Mouse (Mus musculus): Measurements from ENCODE around the gene Myo1e. TPM values are rescaled to one million over a fixed set of nuclear protein-coding genes. Genes with fewer than 3 reads are reported as not detected.
A peak's percentile ranks its signal among the peaks of the same experiment; 100 is the strongest.

Myo1e gene
- polyA plus RNA-seq, 1 experiment from 2014 or later = 23.2 TPM

GRCm38 (mm10) chr9:70257289-70258101 is 50.3 kb downstream of the Myo1e start:
- no peaks in the 10 kb centered on the region for H3K36me3 ChIP-seq
- no peak for ATAC-seq (ENCODE audit: insufficient number of reproducible peaks, insufficient read depth, low FRiP score, low TSS enrichment, low read depth)
- WGBS = 34% methylated on average over 13 of the region's 13 CpGs
- H3K4me3 ChIP-seq = no peak overlapping the region
- no peaks in the 10 kb centered on the region for H3K9me3 ChIP-seq
- peak overlapping the region; percentile 42 for H3K4me2 ChIP-seq
- no peak overlapping the region for H3K9ac ChIP-seq
- H3K4me1 ChIP-seq = peaks cover 38% of the 10 kb centered on the region
- no peaks in the 10 kb centered on the region for H3K27me3 ChIP-seq
- no peak overlapping the region for H3K27ac ChIP-seq

- H3K4me2 ChIP-seq = no peak overlapping the region
- no peak overlapping the region for H3K4me3 ChIP-seq
- WGBS = 41% methylated on average over 9 of the region's 9 CpGs
- no peaks in the 10 kb centered on the region for H3K27me3 ChIP-seq
- no peaks in the 10 kb centered on the region for H3K9me3 ChIP-seq
- no peak for ATAC-seq (ENCODE audit: insufficient number of reproducible peaks, insufficient read depth, low FRiP score, low TSS enrichment, low read depth)
- H3K36me3 ChIP-seq = no peaks in the 10 kb centered on the region
- peaks cover 57% of the 10 kb centered on the region for H3K4me1 ChIP-seq
- H3K9ac ChIP-seq = no peak overlapping the region
- H3K27ac ChIP-seq = peak overlapping the region; percentile 55; the same call in 1 of the 2 replicates
Observed at GRCm38 (mm10) chr9:70260324-70260841, 53.2 kb downstream of the Myo1e start.

DNA sequence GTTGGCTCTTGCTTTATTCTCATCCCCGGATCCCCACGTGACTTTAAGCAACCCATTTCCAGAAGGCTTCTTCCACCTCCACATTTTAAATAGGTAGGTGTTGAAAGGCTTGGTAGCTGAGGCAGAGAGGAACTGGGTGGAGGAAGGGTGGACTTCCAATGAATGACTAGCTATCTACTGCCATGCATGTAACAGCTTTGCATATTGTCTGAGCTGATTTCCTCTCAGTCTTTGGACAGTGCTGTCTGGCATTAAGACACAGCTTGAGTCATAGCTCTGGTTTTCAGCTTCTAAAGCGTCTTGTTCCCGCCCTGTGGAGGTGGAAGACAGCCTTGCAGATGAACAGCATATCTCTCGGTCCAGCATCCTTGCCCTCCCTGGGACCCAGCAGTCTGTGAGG is 54.5 kb downstream of the Myo1e start:
- Histone ChIP-seq H3K4me1 (peaks cover 57% of the 10 kb centered on the region), H3K9ac (no peak overlapping the region), H3K27me3 (no peaks in the 10 kb centered on the region), H3K4me2 (no peak overlapping the region), H3K27ac (no peak overlapping the region), H3K4me3 (no peak overlapping the region), H3K36me3 (no peaks in the 10 kb centered on the region), H3K9me3 (no peaks in the 10 kb centered on the region)
- 63% methylated on average over 5 of the region's 5 CpGs for WGBS
- ATAC-seq (ENCODE audit: insufficient number of reproducible peaks, insufficient read depth, low FRiP score, low TSS enrichment, low read depth) = no peak

DNA sequence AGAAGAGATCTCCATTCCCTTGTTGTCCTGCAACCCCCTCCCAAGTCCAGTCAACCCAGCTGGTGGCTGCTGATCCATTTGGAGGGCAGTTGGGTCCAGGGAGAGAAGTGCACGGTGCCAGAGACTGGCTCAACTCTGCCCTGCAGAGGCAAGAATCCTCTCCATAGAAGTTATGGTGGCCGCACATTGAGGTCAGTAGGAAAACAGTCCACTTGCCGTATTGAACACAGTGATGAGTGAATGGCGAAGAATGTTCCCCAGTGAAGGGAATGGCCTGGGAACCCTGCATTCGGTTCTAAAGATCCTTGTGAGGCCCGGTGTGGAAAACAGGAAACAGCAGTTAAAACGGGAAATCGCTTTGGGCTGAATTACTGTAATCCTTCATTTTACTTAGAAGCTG is 56.0 kb downstream of the Myo1e start:
- Histone ChIP-seq H3K27me3 (no peaks in the 10 kb centered on the region), H3K4me2 (no peak overlapping the region), H3K9me3 (no peaks in the 10 kb centered on the region), H3K4me1 (peaks cover 46% of the 10 kb centered on the region), H3K27ac (0 out of 2 replicates have a peak overlapping the region, but pooled peaks have one; percentile 1), H3K36me3 (no peaks in the 10 kb centered on the region), H3K9ac (no peak overlapping the region), H3K4me3 (no peak overlapping the region)
- no peak for ATAC-seq (ENCODE audit: insufficient number of reproducible peaks, insufficient read depth, low FRiP score, low TSS enrichment, low read depth)
- WGBS = 34% methylated on average over 8 of the region's 8 CpGs

DNA sequence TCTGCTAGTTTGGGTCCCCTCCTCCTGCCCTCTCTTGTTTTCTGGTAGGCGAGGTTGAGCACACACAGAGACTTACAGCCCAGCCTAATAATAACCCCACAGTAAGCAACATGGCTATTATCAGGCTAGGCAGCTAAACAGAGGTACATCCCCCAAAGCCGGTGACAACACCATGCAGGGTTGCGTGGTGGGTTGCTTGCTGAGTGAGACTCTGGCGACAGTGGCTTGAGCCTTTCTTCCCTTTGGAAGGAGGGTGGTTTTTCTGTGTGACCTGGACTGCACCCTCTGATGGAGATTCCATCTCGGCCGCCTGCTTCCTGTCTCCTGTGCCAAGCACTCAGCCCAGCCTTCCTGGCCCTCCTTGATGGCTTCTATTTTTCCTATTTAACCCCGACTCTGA is 56.6 kb downstream of the Myo1e start:
- 31% methylated on average over 7 of the region's 7 CpGs for whole genome bisulfite sequencing
- Histone ChIP-seq H3K27ac (peak overlapping the region; percentile 1; the same call in 1 of the 2 replicates), H3K4me1 (peaks cover 48% of the 10 kb centered on the region), H3K4me2 (no peak overlapping the region), H3K9ac (no peak overlapping the region), H3K9me3 (no peaks in the 10 kb centered on the region), H3K36me3 (no peaks in the 10 kb centered on the region), H3K27me3 (no peaks in the 10 kb centered on the region), H3K4me3 (no peak overlapping the region)
- ATAC-seq (ENCODE audit: insufficient number of reproducible peaks, insufficient read depth, low FRiP score, low TSS enrichment, low read depth) = no peak

- peaks cover 46% of the 10 kb centered on the region for H3K4me1 ChIP-seq
- WGBS = 79% methylated on average over 5 of the region's 5 CpGs
- H3K9ac ChIP-seq = no peak overlapping the region
Observed at GRCm38 (mm10) chr9:70265513-70265912, 58.4 kb downstream of the Myo1e start.

DNA sequence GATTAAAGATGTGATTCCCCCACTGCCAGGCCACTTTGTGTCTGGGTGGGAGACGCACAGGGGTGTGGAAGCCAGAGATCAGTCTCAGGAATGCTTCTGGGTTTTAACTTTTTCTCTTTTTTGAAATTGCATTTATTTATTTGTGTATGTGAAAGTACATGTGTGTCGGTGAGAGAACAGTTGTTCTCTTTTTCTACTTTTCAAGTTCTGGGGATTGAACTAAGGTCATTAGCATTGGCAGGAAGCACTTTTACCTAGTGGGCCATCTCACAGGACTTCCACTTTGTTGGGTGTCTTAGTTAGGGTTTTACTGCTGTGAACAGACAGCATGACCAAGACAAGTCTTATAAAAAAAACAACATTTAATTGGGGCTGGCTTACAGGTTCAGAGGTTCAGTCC is 59.0 kb downstream of the Myo1e start:
- Histone ChIP-seq H3K36me3 (no peaks in the 10 kb centered on the region), H3K27me3 (no peaks in the 10 kb centered on the region), H3K4me3 (no peak overlapping the region), H3K9me3 (no peaks in the 10 kb centered on the region), H3K9ac (no peak overlapping the region), H3K4me2 (no peak overlapping the region), H3K4me1 (peaks cover 40% of the 10 kb centered on the region), H3K27ac (no peak overlapping the region)
- 96% methylated on average over 2 of the region's 2 CpGs for WGBS
- no peak for ATAC-seq (ENCODE audit: insufficient number of reproducible peaks, insufficient read depth, low FRiP score, low TSS enrichment, low read depth)

More at GRCm38 (mm10) chr9:70265513-70265912, 58.4 kb downstream of the Myo1e start:
- Histone ChIP-seq H3K4me2 (no peak overlapping the region), H3K4me3 (no peak overlapping the region), H3K36me3 (no peaks in the 10 kb centered on the region), H3K9me3 (no peaks in the 10 kb centered on the region), H3K27ac (no peak overlapping the region), H3K27me3 (no peaks in the 10 kb centered on the region)
- ATAC-seq (ENCODE audit: insufficient number of reproducible peaks, insufficient read depth, low FRiP score, low TSS enrichment, low read depth) = no peak

DNA sequence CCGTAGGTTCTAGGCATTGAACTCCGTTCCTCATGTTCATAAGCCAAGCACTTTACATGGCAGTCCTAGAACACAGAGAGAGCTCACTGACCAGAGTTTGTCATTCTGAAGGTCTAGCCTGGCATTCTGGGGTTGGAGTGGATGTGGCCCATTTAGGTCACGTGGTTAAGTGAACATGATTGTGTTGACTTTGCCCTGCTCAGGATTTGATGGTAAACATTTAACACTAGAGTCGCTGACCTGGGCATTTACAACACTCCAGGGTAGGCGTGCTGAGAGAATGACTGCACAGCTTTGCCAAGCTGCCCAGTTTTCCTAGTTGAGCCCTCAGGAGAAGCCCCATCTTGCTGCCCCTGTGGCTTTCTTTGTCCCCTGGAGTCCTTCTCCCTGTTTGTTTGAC is 60.0 kb downstream of the Myo1e start:
- WGBS = 86% methylated on average over 5 of the region's 5 CpGs
- H3K4me1 ChIP-seq = peaks cover 36% of the 10 kb centered on the region

GRCm38 (mm10) chr9:70269349-70269748 is 62.2 kb downstream of the Myo1e start:
- 55% methylated on average over 10 of the region's 10 CpGs for WGBS
- H3K36me3 ChIP-seq = no peaks in the 10 kb centered on the region
- no peak overlapping the region for H3K4me2 ChIP-seq
- peak overlapping the region; percentile 68 for H3K27ac ChIP-seq
- H3K27me3 ChIP-seq = no peaks in the 10 kb centered on the region
- no peaks in the 10 kb centered on the region for H3K9me3 ChIP-seq
- H3K4me3 ChIP-seq = no peak overlapping the region
- H3K4me1 ChIP-seq = peaks cover 17% of the 10 kb centered on the region
- no peak for ATAC-seq (ENCODE audit: insufficient number of reproducible peaks, insufficient read depth, low FRiP score, low TSS enrichment, low read depth)
- H3K9ac ChIP-seq = no peak overlapping the region

More for the DNA sequence above, 60.0 kb downstream of the Myo1e start:
- Histone ChIP-seq H3K27ac (no peak overlapping the region), H3K4me3 (no peak overlapping the region), H3K4me2 (no peak overlapping the region), H3K36me3 (no peaks in the 10 kb centered on the region), H3K27me3 (no peaks in the 10 kb centered on the region), H3K9me3 (no peaks in the 10 kb centered on the region), H3K9ac (no peak overlapping the region)
- no peak for ATAC-seq (ENCODE audit: insufficient number of reproducible peaks, insufficient read depth, low FRiP score, low TSS enrichment, low read depth)

- WGBS = 78% methylated on average over 4 of the region's 4 CpGs
Observed at GRCm38 (mm10) chr9:70270468-70270867, 63.3 kb downstream of the Myo1e start.

DNA sequence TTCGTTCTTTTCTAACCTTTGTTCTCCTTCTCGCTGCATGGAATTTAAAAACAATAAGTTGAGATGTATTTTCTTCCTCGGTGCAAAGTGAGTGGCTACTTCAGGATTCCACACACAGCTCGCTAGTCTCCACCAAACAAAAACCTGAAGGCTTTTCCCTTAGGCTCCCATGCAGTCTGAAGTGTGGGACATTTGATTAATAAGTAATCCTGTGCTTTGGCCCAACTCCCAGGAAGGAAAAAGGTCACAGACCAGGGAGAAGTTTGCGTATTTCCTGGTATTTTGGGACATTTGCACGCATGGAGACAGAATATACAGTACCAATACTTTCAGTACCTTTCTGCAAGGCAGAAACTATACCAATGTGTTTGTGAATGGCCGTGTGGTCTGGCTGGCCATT is 64.0 kb downstream of the Myo1e start:
- 69% methylated on average over 7 of the region's 7 CpGs for WGBS
- no peak overlapping the region for H3K9ac ChIP-seq
- peaks cover 15% of the 10 kb centered on the region for H3K4me1 ChIP-seq
- no peaks in the 10 kb centered on the region for H3K9me3 ChIP-seq
- H3K27ac ChIP-seq = no peak overlapping the region
- no peak for ATAC-seq (ENCODE audit: insufficient number of reproducible peaks, insufficient read depth, low FRiP score, low TSS enrichment, low read depth)
- no peaks in the 10 kb centered on the region for H3K36me3 ChIP-seq
- no peaks in the 10 kb centered on the region for H3K27me3 ChIP-seq
- H3K4me2 ChIP-seq = no peak overlapping the region
- no peak overlapping the region for H3K4me3 ChIP-seq

More at GRCm38 (mm10) chr9:70270468-70270867, 63.3 kb downstream of the Myo1e start:
- Histone ChIP-seq H3K9me3 (no peaks in the 10 kb centered on the region), H3K4me1 (peaks cover 15% of the 10 kb centered on the region), H3K4me2 (no peak overlapping the region), H3K9ac (no peak overlapping the region), H3K36me3 (no peaks in the 10 kb centered on the region), H3K27ac (peak overlapping the region; percentile 22; the same call in 1 of the 2 replicates), H3K4me3 (no peak overlapping the region), H3K27me3 (no peaks in the 10 kb centered on the region)
- no peak for ATAC-seq (ENCODE audit: insufficient number of reproducible peaks, insufficient read depth, low FRiP score, low TSS enrichment, low read depth)

DNA sequence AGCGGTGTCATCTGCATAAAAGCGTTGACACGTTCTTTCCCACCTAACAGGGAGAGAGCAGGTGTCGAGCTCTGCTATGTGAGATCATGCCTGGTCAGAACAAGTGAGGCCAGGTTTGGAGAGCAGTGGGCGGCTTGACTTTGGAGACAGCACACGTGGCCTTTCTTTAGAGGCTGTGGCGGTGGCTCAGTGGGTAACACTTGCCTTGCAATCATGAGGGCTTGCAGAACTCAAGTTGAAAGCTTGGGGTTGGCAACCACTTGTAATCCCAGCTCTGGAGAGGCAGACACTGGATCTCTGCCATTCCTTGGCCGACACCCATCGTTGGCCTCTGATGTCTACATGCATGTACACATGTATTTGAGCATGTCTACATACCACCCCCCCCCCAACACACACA is 64.5 kb downstream of the Myo1e start:
- no peak for ATAC-seq (ENCODE audit: insufficient number of reproducible peaks, insufficient read depth, low FRiP score, low TSS enrichment, low read depth)
- no peaks in the 10 kb centered on the region for H3K27me3 ChIP-seq
- no peaks in the 10 kb centered on the region for H3K9me3 ChIP-seq
- H3K27ac ChIP-seq = no peak overlapping the region
- peaks cover 15% of the 10 kb centered on the region for H3K4me1 ChIP-seq
- H3K4me2 ChIP-seq = no peak overlapping the region
- H3K9ac ChIP-seq = no peak overlapping the region
- 91% methylated on average over 9 of the region's 9 CpGs for WGBS
- no peaks in the 10 kb centered on the region for H3K36me3 ChIP-seq
- no peak overlapping the region for H3K4me3 ChIP-seq
